Comparison of ENCODE assay signal across 20 mouse cellular contexts in genomic region chr1:172191578-172191977, GRCm38 (mm10). TPM values are rescaled to one million over a fixed set of nuclear protein-coding genes. Genes with fewer than 3 reads are reported as not detected.
DNase-seq lines count a peak whose midpoint lies in the region; ATAC-seq and TF ChIP-seq lines count a peak whose summit lies in the region.
"Had no signal": no experiment of that assay in that cellular context is flagged by ENCODE, and none has a peak within 500 bp of the region (broad histone marks: within the 10 kb centered on the region; RNA-seq: fewer than 3 reads in every experiment).

No protein-coding gene starts in this region.

- intact Hi-C loops in left cerebral cortex, adult 2 months (cut with DNase I): no loop called here

- H3K4me3 ChIP-seq in forebrain, embryonic 13.5 days: no peak overlapping the region
- no peak overlapping the region for H3K4me3 ChIP-seq in forebrain, embryonic 16.5 days (replicated peaks; ENCODE audit: low read length)
- no peak overlapping the region for H3K4me3 ChIP-seq in heart, postnatal 0 days (ENCODE audit: low read depth, low read length)
- no peak overlapping the region for H3K4me3 ChIP-seq in heart, embryonic 10.5 days
- H3K4me3 ChIP-seq in left cerebral cortex, adult 2 months: no peak overlapping the region
- H3K4me3 ChIP-seq: forebrain, embryonic 15.5 days; heart, embryonic 12.5 days; limb, embryonic 12.5 days; liver, embryonic 12.5 days; lung, embryonic 15.5 days had no signal

- H3K4me1 ChIP-seq in forebrain, embryonic 13.5 days: no peaks in the 10 kb centered on the region
- no peaks in the 10 kb centered on the region for H3K4me1 ChIP-seq in forebrain, embryonic 16.5 days (replicated peaks; ENCODE audit: control insufficient read depth, insufficient read depth, low read length)
- no peaks in the 10 kb centered on the region for H3K4me1 ChIP-seq in heart, postnatal 0 days (ENCODE audit: control insufficient read depth, insufficient read depth)
- H3K4me1 ChIP-seq in heart, embryonic 10.5 days: peaks cover 6% of the 10 kb centered on the region; the same call in 1 of the 2 replicates
- H3K4me1 ChIP-seq: forebrain, embryonic 15.5 days; limb, embryonic 12.5 days; liver, embryonic 12.5 days; lung, embryonic 15.5 days had no signal

- H3K9ac ChIP-seq in forebrain, embryonic 13.5 days: 0 out of 2 replicates have a peak overlapping the region, but pooled peaks have one; percentile 5
- H3K9ac ChIP-seq in forebrain, embryonic 16.5 days (replicated peaks; ENCODE audit: low read depth, low read length): no peak overlapping the region
- H3K9ac ChIP-seq in heart, postnatal 0 days (replicated peaks; ENCODE audit: low read depth, low read length): no peak overlapping the region
- H3K9ac ChIP-seq: forebrain, embryonic 15.5 days; heart, embryonic 12.5 days; hindbrain, embryonic 14.5 days; limb, embryonic 12.5 days; liver, embryonic 12.5 days; lung, embryonic 15.5 days had no signal

- no peak for ATAC-seq in forebrain, embryonic 13.5 days
- ATAC-seq in forebrain, embryonic 16.5 days: no peak
- no peak for ATAC-seq in heart, postnatal 0 days (ENCODE audit: insufficient read depth, low read depth)
- ATAC-seq: forebrain, embryonic 15.5 days; liver, embryonic 12.5 days had no signal

- H3K27me3 ChIP-seq in forebrain, embryonic 13.5 days: no peaks in the 10 kb centered on the region
- no peaks in the 10 kb centered on the region for H3K27me3 ChIP-seq in forebrain, embryonic 16.5 days (replicated peaks; ENCODE audit: control insufficient read depth, insufficient read depth, low read length)
- H3K27me3 ChIP-seq in heart, postnatal 0 days (ENCODE audit: control insufficient read depth, insufficient read depth, low read length): no peaks in the 10 kb centered on the region
- no peaks in the 10 kb centered on the region for H3K27me3 ChIP-seq in heart, embryonic 10.5 days (ENCODE audit: insufficient read depth, poor library complexity, severe bottlenecking)
- H3K27me3 ChIP-seq: forebrain, embryonic 15.5 days; heart, embryonic 12.5 days; limb, embryonic 12.5 days; liver, embryonic 12.5 days; lung, embryonic 15.5 days had no signal

- no peak overlapping the region for H3K4me2 ChIP-seq in forebrain, embryonic 13.5 days
- H3K4me2 ChIP-seq in forebrain, embryonic 16.5 days (ENCODE audit: low read length): no peak overlapping the region
- no peak overlapping the region for H3K4me2 ChIP-seq in heart, postnatal 0 days (ENCODE audit: low read depth, low read length)
- H3K4me2 ChIP-seq: forebrain, embryonic 15.5 days; heart, embryonic 12.5 days; hindbrain, embryonic 14.5 days; limb, embryonic 12.5 days; liver, embryonic 12.5 days; lung, embryonic 15.5 days had no signal

- no peaks in the 10 kb centered on the region for H3K9me3 ChIP-seq in forebrain, embryonic 13.5 days (replicated peaks)
- H3K9me3 ChIP-seq in forebrain, embryonic 16.5 days (ENCODE audit: control insufficient read depth, low read length): no peaks in the 10 kb centered on the region
- H3K9me3 ChIP-seq in heart, postnatal 0 days (replicated peaks; ENCODE audit: control insufficient read depth, low read length): no peaks in the 10 kb centered on the region
- H3K9me3 ChIP-seq in heart, embryonic 10.5 days: no peaks in the 10 kb centered on the region
- H3K9me3 ChIP-seq: forebrain, embryonic 15.5 days; heart, embryonic 12.5 days; limb, embryonic 12.5 days; liver, embryonic 12.5 days; lung, embryonic 15.5 days had no signal

- no peak for DNase-seq in heart, postnatal 0 days (ENCODE audit: low spot score)
- DNase-seq in heart, embryonic 10.5 days (ENCODE audit: low spot score): no peak
- DNase-seq in left cerebral cortex, adult 2 months (ENCODE audit: extremely low spot score in 1 of 2, low spot score in 2 of 2): no peak
- no peak for DNase-seq in left cerebral cortex, adult 18-20 months (ENCODE audit: low spot score in 2 of 2)
- peak; percentile 63 for DNase-seq in brain, adult 2 months (ENCODE audit: low read depth, low spot score)
- DNase-seq: adrenal gland, postnatal 10 days; heart, postnatal 14 days; thymus, adult 2 months; thymus, postnatal 4 days had no signal

- peaks cover 93% of the 10 kb centered on the region for H3K36me3 ChIP-seq in forebrain, embryonic 13.5 days (ENCODE audit: poor library complexity, severe bottlenecking)
- H3K36me3 ChIP-seq in forebrain, embryonic 16.5 days (ENCODE audit: control insufficient read depth, insufficient read depth): peaks cover 39% of the 10 kb centered on the region
- H3K36me3 ChIP-seq in heart, postnatal 0 days (replicated peaks; ENCODE audit: control insufficient read depth, insufficient read depth, low read length): peaks cover 87% of the 10 kb centered on the region
- H3K36me3 ChIP-seq in heart, embryonic 10.5 days: peaks cover 94% of the 10 kb centered on the region

- TF ChIP-seq CTCF in heart, postnatal 0 days (IDR thresholded peaks at IDR 0.05; ENCODE audit: low read depth): peak; percentile 6; the same call in 1 of the 2 replicates
- peak; percentile 26 for TF ChIP-seq CTCF in left cerebral cortex, adult 2 months (IDR thresholded peaks at IDR 0.05)

- H3K27ac ChIP-seq in forebrain, embryonic 13.5 days: no peak overlapping the region
- no peak overlapping the region for H3K27ac ChIP-seq in forebrain, embryonic 16.5 days (ENCODE audit: low read length)
- H3K27ac ChIP-seq in heart, postnatal 0 days (ENCODE audit: low read depth): no peak overlapping the region
- no peak overlapping the region for H3K27ac ChIP-seq in heart, embryonic 10.5 days
- H3K27ac ChIP-seq in left cerebral cortex, adult 2 months: peak overlapping the region; percentile 40; the same call in 1 of the 2 replicates
- H3K27ac ChIP-seq: forebrain, embryonic 15.5 days; hindbrain, embryonic 14.5 days; limb, embryonic 12.5 days; lung, embryonic 15.5 days; macrophage had no signal

- no peak for TF ChIP-seq EP300 in heart, postnatal 0 days (IDR thresholded peaks at IDR 0.05; ENCODE audit: low read depth)

- WGBS in forebrain, embryonic 13.5 days: 88% methylated on average over 2 of the region's 2 CpGs
- WGBS in forebrain, embryonic 16.5 days: 97% methylated on average over 2 of the region's 2 CpGs
- WGBS in heart, postnatal 0 days: 80% methylated on average over 2 of the region's 2 CpGs
- 86% methylated on average over 2 of the region's 2 CpGs for WGBS in heart, embryonic 10.5 days

RNA-seq across cellular contexts. Expression of gene Pea15a, which starts 15.0 kb away (rescaled TPM):
- 470 and 471 TPM in 2 replicates for polyA plus RNA-seq in forebrain, embryonic 13.5 days (2015; fragmentation: Nextera tagmentation; extraction: Ambion mirVana)
- 472 and 511 TPM in 2 replicates for polyA plus RNA-seq in forebrain, embryonic 16.5 days (2015; fragmentation: Nextera tagmentation; extraction: Ambion mirVana)
- total RNA-seq in heart, postnatal 0 days (2014; rRNA removed; ENCODE audit: low replicate concordance): 78.3 and 105 TPM in 2 replicates
- polyA plus RNA-seq in heart, postnatal 0 days (2015; fragmentation: Nextera tagmentation; extraction: Ambion mirVana): 99.2 and 99.3 TPM in 2 replicates
- 115 and 152 TPM in 2 replicates for polyA plus RNA-seq in heart, embryonic 10.5 days (2016; fragmentation: Nextera tagmentation; extraction: Ambion mirVana)
- total RNA-seq in left cerebral cortex, adult 2 months (2021): 100 to 1,000 TPM; 387 to 422 TPM
- 100 to 1,000 TPM; 412 to 456 TPM for total RNA-seq in left cerebral cortex, adult 18-20 months (2021)

RNA-seq across cellular contexts. Expression of gene Casq1, which starts 28.1 kb away (rescaled TPM):
- 4.5 TPM in 2 replicates for polyA plus RNA-seq in forebrain, embryonic 13.5 days (2015; fragmentation: Nextera tagmentation; extraction: Ambion mirVana)
- 4.7 and 7.2 TPM in 2 replicates for polyA plus RNA-seq in forebrain, embryonic 16.5 days (2015; fragmentation: Nextera tagmentation; extraction: Ambion mirVana)
- total RNA-seq in heart, postnatal 0 days (2014; rRNA removed; ENCODE audit: low replicate concordance): 61.2 and 68.0 TPM in 2 replicates
- 60.3 and 65.0 TPM in 2 replicates for polyA plus RNA-seq in heart, postnatal 0 days (2015; fragmentation: Nextera tagmentation; extraction: Ambion mirVana)
- 225 and 307 TPM in 2 replicates for polyA plus RNA-seq in heart, embryonic 10.5 days (2016; fragmentation: Nextera tagmentation; extraction: Ambion mirVana)
- total RNA-seq in left cerebral cortex, adult 2 months (2021): under 1 TPM in 1 of 2 experiments, not detected in 1; 0.48 TPM
- total RNA-seq in left cerebral cortex, adult 18-20 months (2021): under 1 TPM in 1 of 2 experiments, not detected in 1; 0.63 TPM
- total RNA-seq: monocyte, adult 5-6 weeks; neutrophil, adult 5-6 weeks had no signal
- polyA plus RNA-seq: macrophage had no signal

RNA-seq across cellular contexts. Expression of gene Dcaf8, which starts 43.7 kb away (rescaled TPM):
- polyA plus RNA-seq in forebrain, embryonic 13.5 days (2015; fragmentation: Nextera tagmentation; extraction: Ambion mirVana): 112 and 125 TPM in 2 replicates
- 106 and 107 TPM in 2 replicates for polyA plus RNA-seq in forebrain, embryonic 16.5 days (2015; fragmentation: Nextera tagmentation; extraction: Ambion mirVana)
- total RNA-seq in heart, postnatal 0 days (2014; rRNA removed; ENCODE audit: low replicate concordance): 119 and 129 TPM in 2 replicates
- 116 and 119 TPM in 2 replicates for polyA plus RNA-seq in heart, postnatal 0 days (2015; fragmentation: Nextera tagmentation; extraction: Ambion mirVana)
- polyA plus RNA-seq in heart, embryonic 10.5 days (2016; fragmentation: Nextera tagmentation; extraction: Ambion mirVana): 110 and 125 TPM in 2 replicates
- 100 to 1,000 TPM; 115 to 121 TPM for total RNA-seq in left cerebral cortex, adult 2 months (2021)
- 100 to 1,000 TPM; 117 TPM for total RNA-seq in left cerebral cortex, adult 18-20 months (2021)
